Mouse (Mus musculus): Measurements from ENCODE around the gene Zfp423. TPM values are rescaled to one million over a fixed set of nuclear protein-coding genes. Genes with fewer than 3 reads are reported as not detected.

The Zfp423 gene
- polyA plus RNA-seq, 1 experiment from 2014 or later: 36.6 TPM

GRCm38 (mm10) chr8:87777586-87777985 is 181.8 kb downstream of the Zfp423 start:
- H3K4me1 ChIP-seq: peaks cover 30% of the 10 kb centered on the region
- no peak overlapping the region for H3K4me2 ChIP-seq
- H3K9ac ChIP-seq: peak overlapping the region; percentile 42; the same call in 1 of the 2 replicates
- no peak overlapping the region for H3K4me3 ChIP-seq (replicated peaks)
- no peaks in the 10 kb centered on the region for H3K27me3 ChIP-seq
- no peaks in the 10 kb centered on the region for H3K9me3 ChIP-seq
- peaks cover 51% of the 10 kb centered on the region for H3K36me3 ChIP-seq (replicated peaks)
- peak; percentile 48; the same call in 1 of the 2 replicates for ATAC-seq (ENCODE audit: low FRiP score)
- 27% methylated on average over 8 of the region's 8 CpGs for WGBS
- H3K27ac ChIP-seq: peak overlapping the region; percentile 56; the same call in 1 of the 2 replicates

GRCm38 (mm10) chr8:87775889-87776288 is 183.5 kb downstream of the Zfp423 start:
- no peak for ATAC-seq (ENCODE audit: low FRiP score)
- peaks cover 30% of the 10 kb centered on the region for H3K4me1 ChIP-seq
- 91% methylated on average over 3 of the region's 3 CpGs for WGBS
- H3K27ac ChIP-seq: no peak overlapping the region
- H3K4me2 ChIP-seq: no peak overlapping the region
- H3K27me3 ChIP-seq: no peaks in the 10 kb centered on the region
- no peak overlapping the region for H3K9ac ChIP-seq
- peaks cover 43% of the 10 kb centered on the region for H3K36me3 ChIP-seq (replicated peaks)
- H3K9me3 ChIP-seq: no peaks in the 10 kb centered on the region
- H3K4me3 ChIP-seq (replicated peaks): no peak overlapping the region

- no peak overlapping the region for H3K27ac ChIP-seq
- no peak overlapping the region for H3K9ac ChIP-seq
- peaks cover 30% of the 10 kb centered on the region for H3K4me1 ChIP-seq
- peaks cover 36% of the 10 kb centered on the region for H3K36me3 ChIP-seq (replicated peaks)
- H3K9me3 ChIP-seq: no peaks in the 10 kb centered on the region
- no peak overlapping the region for H3K4me2 ChIP-seq
- 96% methylated on average over 2 of the region's 2 CpGs for WGBS
- H3K27me3 ChIP-seq: no peaks in the 10 kb centered on the region
- H3K4me3 ChIP-seq (replicated peaks): no peak overlapping the region
- ATAC-seq (ENCODE audit: low FRiP score): no peak
Observed at GRCm38 (mm10) chr8:87774966-87775365, 184.4 kb downstream of the Zfp423 start.

- Histone ChIP-seq H3K4me3 (replicated peaks) (no peak overlapping the region), H3K27ac (peak overlapping the region; percentile 31; the same call in 1 of the 2 replicates), H3K9me3 (no peaks in the 10 kb centered on the region), H3K36me3 (replicated peaks) (peaks cover 27% of the 10 kb centered on the region; the same call in 1 of the 2 replicates), H3K4me1 (peaks cover 36% of the 10 kb centered on the region), H3K9ac (no peak overlapping the region), H3K27me3 (no peaks in the 10 kb centered on the region), H3K4me2 (no peak overlapping the region)
- no peak; the same call in 1 of the 2 replicates for ATAC-seq (ENCODE audit: low FRiP score)
- 62% methylated on average over 14 of the region's 14 CpGs for WGBS
Observed at GRCm38 (mm10) chr8:87772894-87773502, 186.4 kb downstream of the Zfp423 start.

- Histone ChIP-seq H3K4me2 (no peak overlapping the region), H3K4me3 (replicated peaks) (no peak overlapping the region), H3K27ac (no peak overlapping the region), H3K9ac (no peak overlapping the region), H3K36me3 (replicated peaks) (peaks cover 19% of the 10 kb centered on the region; the same call in 1 of the 2 replicates), H3K27me3 (no peaks in the 10 kb centered on the region), H3K9me3 (no peaks in the 10 kb centered on the region), H3K4me1 (peaks cover 17% of the 10 kb centered on the region; the same call in 1 of the 2 replicates)
- WGBS: 70% methylated on average over 9 of the region's 9 CpGs
- ATAC-seq (ENCODE audit: low FRiP score): no peak
Observed at GRCm38 (mm10) chr8:87767882-87768281, 191.5 kb downstream of the Zfp423 start.

GRCm38 (mm10) chr8:87765276-87765675 is 194.1 kb downstream of the Zfp423 start:
- ATAC-seq (ENCODE audit: low FRiP score): no peak
- 82% methylated on average over 3 of the region's 3 CpGs for WGBS
- H3K27ac ChIP-seq: no peak overlapping the region

GRCm38 (mm10) chr8:87758750-87759149 is 200.6 kb downstream of the Zfp423 start:
- H3K27ac ChIP-seq: no peak overlapping the region; the same call in 1 of the 2 replicates
- peaks cover 5% of the 10 kb centered on the region; the same call in 1 of the 2 replicates for H3K4me1 ChIP-seq
- ATAC-seq (ENCODE audit: low FRiP score): no peak
- H3K4me3 ChIP-seq (replicated peaks): no peak overlapping the region
- no peaks in the 10 kb centered on the region for H3K27me3 ChIP-seq
- H3K9me3 ChIP-seq: no peaks in the 10 kb centered on the region
- H3K9ac ChIP-seq: no peak overlapping the region
- 0 out of 2 replicates have a peak, but pooled peaks cover 3% of the 10 kb centered on the region for H3K36me3 ChIP-seq (replicated peaks)
- WGBS: 65% methylated on average over 8 of the region's 8 CpGs
- H3K4me2 ChIP-seq: no peak overlapping the region

More at GRCm38 (mm10) chr8:87765276-87765675, 194.1 kb downstream of the Zfp423 start:
- no peaks in the 10 kb centered on the region for H3K9me3 ChIP-seq
- no peak overlapping the region for H3K9ac ChIP-seq
- H3K4me2 ChIP-seq: no peak overlapping the region
- H3K27me3 ChIP-seq: no peaks in the 10 kb centered on the region
- 0 out of 2 replicates have a peak, but pooled peaks cover 6% of the 10 kb centered on the region for H3K36me3 ChIP-seq (replicated peaks)
- H3K4me3 ChIP-seq (replicated peaks): no peak overlapping the region
- H3K4me1 ChIP-seq: peaks cover 17% of the 10 kb centered on the region; the same call in 1 of the 2 replicates

- H3K4me1 ChIP-seq: peaks cover 20% of the 10 kb centered on the region; the same call in 1 of the 2 replicates
- no peak overlapping the region for H3K4me2 ChIP-seq
- H3K9me3 ChIP-seq: no peaks in the 10 kb centered on the region
- H3K27me3 ChIP-seq: no peaks in the 10 kb centered on the region
- H3K36me3 ChIP-seq (replicated peaks): 0 out of 2 replicates have a peak, but pooled peaks cover 3% of the 10 kb centered on the region
- H3K9ac ChIP-seq: no peak overlapping the region
- no peak overlapping the region for H3K4me3 ChIP-seq (replicated peaks)
- WGBS: 88% methylated on average over 8 of the region's 8 CpGs
- ATAC-seq (ENCODE audit: low FRiP score): no peak
- no peak overlapping the region for H3K27ac ChIP-seq
Observed at GRCm38 (mm10) chr8:87754853-87755252, 204.5 kb downstream of the Zfp423 start.

GRCm38 (mm10) chr8:87753636-87754035 is 205.8 kb downstream of the Zfp423 start:
- 73% methylated on average over 2 of the region's 2 CpGs for WGBS
- Histone ChIP-seq H3K4me2 (no peak overlapping the region), H3K27me3 (no peaks in the 10 kb centered on the region), H3K4me3 (replicated peaks) (no peak overlapping the region), H3K36me3 (replicated peaks) (0 out of 2 replicates have a peak, but pooled peaks cover 3% of the 10 kb centered on the region), H3K27ac (no peak overlapping the region), H3K9ac (no peak overlapping the region), H3K9me3 (no peaks in the 10 kb centered on the region), H3K4me1 (peaks cover 22% of the 10 kb centered on the region)
- ATAC-seq (ENCODE audit: low FRiP score): no peak

GRCm38 (mm10) chr8:87753148-87753547 is 206.2 kb downstream of the Zfp423 start:
- H3K4me2 ChIP-seq: no peak overlapping the region
- WGBS: 72% methylated on average over 8 of the region's 8 CpGs
- 0 out of 2 replicates have a peak, but pooled peaks cover 3% of the 10 kb centered on the region for H3K36me3 ChIP-seq (replicated peaks)
- no peak overlapping the region for H3K4me3 ChIP-seq (replicated peaks)
- H3K27ac ChIP-seq: no peak overlapping the region
- H3K4me1 ChIP-seq: peaks cover 25% of the 10 kb centered on the region
- H3K9ac ChIP-seq: no peak overlapping the region
- ATAC-seq (ENCODE audit: low FRiP score): peak; percentile 33
- H3K9me3 ChIP-seq: no peaks in the 10 kb centered on the region
- no peaks in the 10 kb centered on the region for H3K27me3 ChIP-seq

- Histone ChIP-seq H3K9me3 (no peaks in the 10 kb centered on the region), H3K4me3 (replicated peaks) (no peak overlapping the region), H3K36me3 (replicated peaks) (0 out of 2 replicates have a peak, but pooled peaks cover 3% of the 10 kb centered on the region), H3K27ac (no peak overlapping the region), H3K27me3 (no peaks in the 10 kb centered on the region), H3K4me1 (peaks cover 29% of the 10 kb centered on the region), H3K9ac (no peak overlapping the region), H3K4me2 (no peak overlapping the region)
- 80% methylated on average over 13 of the region's 13 CpGs for WGBS
- peak; percentile 59 for ATAC-seq (ENCODE audit: low FRiP score)
Observed at GRCm38 (mm10) chr8:87752710-87753109, 206.7 kb downstream of the Zfp423 start.

GRCm38 (mm10) chr8:87747582-87747981 is 211.8 kb downstream of the Zfp423 start:
- peak; percentile 36; the same call in 1 of the 2 replicates for ATAC-seq (ENCODE audit: low FRiP score)
- Histone ChIP-seq H3K4me3 (replicated peaks) (no peak overlapping the region), H3K36me3 (replicated peaks) (no peaks in the 10 kb centered on the region), H3K9me3 (no peaks in the 10 kb centered on the region), H3K27me3 (peaks cover 4% of the 10 kb centered on the region; the same call in 1 of the 2 replicates), H3K9ac (no peak overlapping the region), H3K4me2 (no peak overlapping the region), H3K4me1 (peaks cover 66% of the 10 kb centered on the region), H3K27ac (peak overlapping the region; percentile 86)
- WGBS: 13% methylated on average over 8 of the region's 8 CpGs

Measured in forebrain, embryonic 12.5 days (tissue).